Mouse (Mus musculus) thymus, postnatal 14 days (tissue): ENCODE data around the gene Rcvrn.

ENCODE experiments used
- DNase-seq: peaks from one replicate; pipeline ENCODE4 v3.0.0; 2021

Gene Rcvrn

DNA sequence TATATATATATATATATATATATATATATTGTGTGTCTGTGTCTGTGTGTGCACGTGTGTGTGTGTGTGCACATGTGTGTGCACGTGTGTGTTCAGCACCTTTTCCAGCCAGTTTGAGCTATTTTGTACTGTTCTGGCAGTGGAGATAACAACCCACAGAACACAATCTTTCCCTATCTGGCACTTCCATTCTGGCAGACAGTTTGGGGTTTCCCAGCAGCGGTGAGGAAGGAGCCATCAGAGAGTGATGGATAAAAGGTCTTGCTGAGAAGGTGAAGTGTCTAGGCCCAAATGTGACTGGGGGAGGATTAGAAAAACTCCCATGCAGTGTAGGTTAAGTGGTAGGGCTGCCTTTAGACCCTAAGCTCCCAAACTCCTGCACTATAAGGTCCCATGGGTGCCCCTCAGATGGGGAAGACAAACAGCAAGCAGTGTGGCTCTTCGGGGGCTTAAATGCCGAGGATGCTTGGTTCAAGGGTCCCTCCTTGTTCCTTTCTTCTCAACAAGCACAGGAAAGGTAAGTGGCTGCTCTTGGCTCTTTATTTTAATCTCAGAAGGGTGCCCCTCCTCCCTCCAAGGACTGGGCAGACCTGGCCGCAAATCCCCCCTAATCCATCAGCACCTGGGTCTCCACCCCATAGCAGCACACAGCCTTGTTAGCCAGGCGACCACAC is at the start of gene Rcvrn:
Gene Rcvrn (plus strand): TSS at position 624 of the 674 bp plus-strand sequence.
- no peak for DNase-seq

DNA sequence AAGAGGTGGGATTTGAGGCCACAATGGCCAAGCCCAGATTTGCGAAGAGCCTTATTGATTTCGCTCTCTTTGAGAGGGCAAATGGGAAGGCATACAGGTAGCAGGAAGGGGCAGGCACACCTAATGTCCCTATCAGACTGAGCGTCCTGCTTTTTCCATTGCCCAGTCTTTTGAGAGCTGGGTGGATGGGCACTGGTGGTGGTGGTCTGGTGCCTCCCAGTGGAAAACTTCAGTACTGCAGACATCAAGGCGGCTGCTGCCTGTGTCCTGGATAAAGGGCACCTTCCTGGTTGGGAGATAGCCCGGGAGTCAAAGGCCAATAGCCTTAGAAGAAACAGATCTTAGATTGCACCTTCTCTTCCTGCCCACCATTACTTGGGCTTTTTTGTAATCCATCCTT is 47.4 kb upstream of the Rcvrn start:
- peak; percentile 37 for DNase-seq

DNA sequence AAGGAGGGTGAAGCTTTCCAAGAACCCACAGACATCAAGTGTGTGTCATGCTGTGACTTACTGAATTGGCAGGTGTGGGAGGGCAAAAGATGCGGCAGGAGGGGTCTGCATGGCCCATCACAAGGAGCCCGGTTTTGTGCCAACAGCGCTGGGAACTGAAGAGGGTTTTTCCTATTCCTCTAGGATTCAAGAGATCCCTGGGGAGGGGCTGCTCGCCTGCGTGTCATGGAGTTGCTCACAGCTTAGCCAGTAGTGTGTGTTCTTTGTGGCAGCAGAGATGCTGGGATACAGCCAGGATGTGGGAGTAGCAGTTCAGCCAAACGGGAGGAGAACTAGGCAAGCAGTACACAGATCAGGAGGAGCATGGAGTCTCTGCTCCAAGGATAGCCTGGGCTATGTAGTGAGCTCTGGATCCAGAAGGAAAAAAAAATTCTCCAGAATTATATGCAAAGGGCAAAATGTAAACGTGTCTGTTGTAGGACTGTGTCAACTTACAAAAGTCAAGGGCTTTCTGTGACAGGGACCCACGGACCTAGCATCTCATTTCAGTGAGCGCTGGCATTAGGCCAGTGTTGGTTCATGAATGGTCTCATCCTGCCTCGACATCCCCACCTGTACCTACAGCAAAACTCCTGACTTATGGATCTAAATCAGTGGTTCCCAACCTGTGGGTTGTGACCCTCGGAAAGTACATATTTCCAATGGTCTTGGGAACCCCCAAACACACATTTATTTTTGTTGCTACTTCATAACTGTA is 46.3 kb upstream of the Rcvrn start:
- DNase-seq = no peak

DNA sequence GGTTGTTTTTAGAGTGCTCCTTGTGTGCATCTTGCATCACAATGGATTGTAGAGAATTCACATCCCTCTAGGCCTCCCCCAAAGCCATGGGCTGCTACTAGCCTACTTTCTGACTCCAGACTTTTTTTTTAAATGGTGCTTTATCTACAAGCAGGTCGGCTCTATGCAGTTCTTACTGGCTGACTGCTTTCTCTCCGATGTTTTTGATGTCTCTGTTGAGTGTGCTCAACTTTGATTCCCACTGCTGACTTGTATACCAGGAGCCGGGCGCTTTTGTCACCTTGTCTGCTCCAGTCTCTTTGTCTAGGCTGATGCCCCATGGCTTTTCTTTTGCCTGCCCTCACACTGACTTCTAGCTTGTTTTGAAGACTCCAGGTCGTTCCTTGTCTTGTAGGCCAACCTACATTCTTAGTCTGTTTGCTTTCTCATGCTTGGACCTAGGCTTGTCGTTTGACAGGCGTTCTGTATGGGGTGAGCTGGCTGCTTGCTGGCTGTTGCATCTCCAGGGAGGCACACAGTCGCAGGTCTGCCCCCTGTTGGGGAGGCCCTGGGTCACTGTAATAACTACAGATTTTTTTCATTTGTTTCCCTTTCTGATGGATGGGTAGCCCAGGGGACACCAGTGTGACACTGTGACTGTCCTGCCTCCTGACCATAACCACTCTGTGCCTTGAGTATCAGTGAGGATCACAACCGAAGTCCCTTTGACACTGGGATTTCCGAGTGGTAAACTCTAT is 45.0 kb upstream of the Rcvrn start:
- DNase-seq = no peak

DNA sequence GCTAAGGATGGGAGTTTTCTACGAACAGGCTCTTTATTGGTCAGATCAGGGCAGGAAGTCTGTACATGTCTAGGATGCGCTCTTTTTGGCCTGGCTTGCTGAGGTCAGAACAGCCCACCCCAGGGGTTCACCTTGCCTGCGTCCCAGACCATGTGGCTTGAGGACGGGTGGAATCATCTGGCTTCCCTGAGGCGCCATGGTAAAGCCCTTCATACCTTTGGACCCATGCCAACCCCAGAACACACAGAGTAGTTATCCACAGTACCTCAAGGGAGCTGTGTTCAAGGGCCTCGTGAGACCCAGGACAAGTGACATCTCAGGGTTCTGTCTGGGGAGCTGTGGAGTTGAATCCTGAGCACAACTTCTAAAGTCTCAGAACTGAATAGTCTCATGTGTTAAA is 43.4 kb upstream of the Rcvrn start:
- no peak for DNase-seq

DNA sequence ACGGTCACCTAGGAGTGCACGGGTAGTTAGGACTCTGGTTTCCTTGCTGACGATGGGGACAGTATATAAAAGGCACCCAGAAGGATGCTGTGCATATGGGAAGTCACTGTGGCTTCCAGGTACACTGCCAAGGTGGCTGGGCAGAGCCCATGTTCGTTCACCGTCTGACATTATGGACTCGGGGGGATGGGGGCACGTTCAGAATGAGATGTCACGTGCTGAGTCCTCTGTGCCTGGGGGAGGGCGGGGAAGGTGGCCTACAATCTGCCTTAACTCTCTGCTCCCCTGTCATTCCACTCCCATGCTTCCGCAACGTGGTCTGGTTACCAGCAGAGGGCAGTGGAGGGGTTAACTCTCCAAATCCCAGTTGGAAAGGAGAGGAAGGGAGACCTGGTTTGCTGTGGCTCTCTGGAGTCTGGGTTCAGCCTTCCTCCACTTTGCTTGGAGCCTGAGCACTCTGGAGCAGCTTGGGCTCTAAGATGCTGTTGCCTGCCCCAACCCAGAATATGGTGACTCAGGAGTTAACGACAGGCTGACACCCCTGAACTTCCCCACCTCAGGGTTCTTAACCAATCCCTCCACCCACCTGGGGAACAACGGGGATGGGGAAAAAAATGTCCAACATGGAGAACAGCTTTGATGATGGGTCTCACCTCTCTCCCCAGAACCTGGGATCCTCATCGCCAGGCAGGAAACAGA is 42.8 kb upstream of the Rcvrn start:
- peak; percentile 16 for DNase-seq

DNA sequence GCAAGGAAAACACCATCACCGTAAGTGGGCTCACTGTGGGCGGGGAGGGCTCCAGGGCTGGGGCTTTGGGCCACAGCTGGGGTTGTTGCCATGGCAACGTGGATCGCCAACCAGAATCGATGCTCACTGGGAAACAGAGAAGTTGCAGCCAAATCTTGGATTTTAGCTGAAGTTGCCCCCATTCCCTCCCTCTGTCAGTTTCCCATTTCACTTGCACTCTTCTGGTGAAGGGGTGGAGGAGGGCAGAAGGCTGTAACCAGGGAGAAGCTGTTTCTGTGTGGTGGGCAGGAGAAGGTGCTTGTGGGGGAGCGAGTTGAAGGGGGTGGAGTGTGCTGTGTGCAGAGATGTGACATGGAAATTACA is 42.3 kb upstream of the Rcvrn start:
- no peak for DNase-seq

DNA sequence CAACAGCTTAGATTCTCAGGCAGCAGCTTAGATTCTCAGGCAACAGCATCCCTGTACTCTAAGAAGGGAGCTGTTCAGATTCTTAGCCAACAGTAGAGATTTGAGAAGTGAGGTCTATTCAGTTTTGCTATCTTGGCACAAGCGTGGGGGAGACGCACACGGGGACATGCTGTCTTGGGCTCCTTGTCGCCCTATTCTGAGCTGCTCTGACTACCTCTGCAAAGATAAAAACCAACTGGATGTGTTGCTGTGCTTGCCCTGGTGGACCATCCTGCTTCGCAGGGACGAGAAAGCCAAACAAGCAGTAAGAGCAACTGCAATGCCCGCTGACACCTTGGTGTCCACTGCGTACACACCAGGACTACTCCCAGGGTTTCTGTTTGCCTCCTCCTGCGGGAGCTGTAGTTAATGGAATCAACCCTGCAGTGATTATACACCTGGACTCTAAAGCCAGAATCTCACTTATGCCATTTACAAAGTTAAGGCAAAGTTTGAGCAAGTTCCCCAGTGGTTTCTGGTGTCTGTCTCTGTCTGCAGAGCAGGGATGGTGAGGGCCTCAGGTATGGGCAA is 41.5 kb upstream of the Rcvrn start:
- no peak for DNase-seq

DNA sequence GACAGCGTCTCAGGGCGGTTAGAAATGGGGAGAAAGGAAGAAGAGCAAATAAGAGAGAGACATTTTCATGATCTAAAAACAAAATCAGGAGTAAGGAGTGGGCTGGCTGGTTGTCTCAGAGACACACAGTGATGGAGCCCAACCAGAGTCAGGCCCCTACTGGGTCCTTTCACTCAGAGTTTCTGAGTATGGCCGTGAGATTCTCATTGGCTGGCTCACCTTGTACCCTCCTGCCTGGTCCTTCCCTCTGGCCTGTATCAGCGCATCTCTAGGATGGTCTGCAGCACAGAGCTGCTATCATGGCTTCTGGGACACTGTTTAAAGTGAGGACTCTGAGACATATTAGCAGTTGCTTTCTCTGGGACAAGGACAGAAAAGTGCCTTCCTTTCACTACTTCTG is 40.6 kb upstream of the Rcvrn start:
- DNase-seq = no peak

DNA sequence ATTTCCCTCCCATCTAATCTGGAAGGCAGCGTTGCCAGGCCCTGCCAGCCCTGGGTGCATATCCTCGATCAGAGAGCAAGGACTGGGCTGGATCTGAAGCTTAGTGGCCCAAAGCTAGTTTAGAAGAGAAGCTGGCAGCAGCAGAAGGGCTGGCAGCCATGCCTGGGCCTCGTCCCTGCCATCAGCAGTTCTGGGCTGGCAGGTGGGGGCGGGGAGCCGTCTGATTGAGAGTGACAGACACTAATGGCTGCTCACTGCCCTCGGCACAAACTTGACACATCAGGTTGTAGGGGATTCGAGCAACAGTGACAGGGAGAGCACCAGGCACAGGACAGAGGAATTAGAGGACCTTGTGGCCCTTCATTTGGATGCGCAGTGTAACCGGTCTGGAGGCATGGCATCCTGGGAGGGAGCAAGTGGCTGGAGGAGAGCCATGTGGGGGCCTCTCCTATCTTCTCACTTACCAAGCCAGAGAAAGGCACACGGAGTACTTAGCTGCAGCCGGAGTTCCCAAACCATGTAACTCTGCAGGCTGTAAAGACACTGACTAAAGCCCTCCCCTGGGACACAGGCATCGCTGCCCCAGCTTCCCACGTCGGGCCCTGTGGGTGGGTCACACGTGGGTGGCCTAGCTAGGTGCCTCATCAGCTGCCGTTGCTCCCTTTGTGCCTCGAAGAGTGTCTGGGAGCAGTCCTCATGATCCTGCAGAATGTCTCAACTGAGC is 39.7 kb upstream of the Rcvrn start:
- no peak for DNase-seq

DNA sequence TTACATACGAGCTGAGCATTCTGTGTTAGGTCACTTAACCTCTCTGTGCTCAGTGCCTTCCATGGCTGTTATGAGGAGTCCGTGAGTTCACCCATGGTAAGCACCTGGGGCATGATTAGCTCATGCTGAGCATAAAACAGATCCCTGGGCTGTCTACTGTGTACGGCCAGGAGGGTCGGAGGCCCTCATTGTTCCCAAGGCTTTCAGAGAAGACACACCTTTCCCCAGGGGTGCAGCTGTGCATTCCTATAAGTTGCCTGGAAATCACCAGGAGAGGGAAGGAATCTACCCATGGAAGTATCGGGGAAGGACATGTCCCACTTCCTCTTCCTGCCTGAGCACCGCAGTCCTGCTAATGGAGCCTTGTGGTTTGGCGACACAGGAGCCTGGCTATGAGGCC is 38.8 kb upstream of the Rcvrn start:
- no peak for DNase-seq

DNA sequence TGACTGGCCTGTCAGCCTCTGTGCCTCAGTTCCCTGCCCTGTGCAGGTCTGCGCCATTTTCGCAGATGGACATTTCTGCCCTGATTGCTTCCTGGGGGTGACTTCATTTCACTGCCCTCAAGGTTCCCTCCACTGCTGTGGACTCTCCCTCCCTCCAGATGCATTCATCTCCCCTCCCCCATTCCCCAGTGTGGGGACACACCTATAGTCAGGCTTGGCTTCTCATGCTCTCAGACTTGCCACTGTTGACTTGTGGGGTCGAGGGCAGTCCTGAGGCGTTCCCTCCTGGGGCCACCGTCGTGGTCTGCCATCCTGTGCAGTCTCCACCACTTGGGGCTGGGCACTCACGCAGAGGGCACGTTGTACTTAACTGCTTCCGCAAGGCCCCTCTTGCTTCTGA is 38.3 kb upstream of the Rcvrn start:
- no peak for DNase-seq

DNA sequence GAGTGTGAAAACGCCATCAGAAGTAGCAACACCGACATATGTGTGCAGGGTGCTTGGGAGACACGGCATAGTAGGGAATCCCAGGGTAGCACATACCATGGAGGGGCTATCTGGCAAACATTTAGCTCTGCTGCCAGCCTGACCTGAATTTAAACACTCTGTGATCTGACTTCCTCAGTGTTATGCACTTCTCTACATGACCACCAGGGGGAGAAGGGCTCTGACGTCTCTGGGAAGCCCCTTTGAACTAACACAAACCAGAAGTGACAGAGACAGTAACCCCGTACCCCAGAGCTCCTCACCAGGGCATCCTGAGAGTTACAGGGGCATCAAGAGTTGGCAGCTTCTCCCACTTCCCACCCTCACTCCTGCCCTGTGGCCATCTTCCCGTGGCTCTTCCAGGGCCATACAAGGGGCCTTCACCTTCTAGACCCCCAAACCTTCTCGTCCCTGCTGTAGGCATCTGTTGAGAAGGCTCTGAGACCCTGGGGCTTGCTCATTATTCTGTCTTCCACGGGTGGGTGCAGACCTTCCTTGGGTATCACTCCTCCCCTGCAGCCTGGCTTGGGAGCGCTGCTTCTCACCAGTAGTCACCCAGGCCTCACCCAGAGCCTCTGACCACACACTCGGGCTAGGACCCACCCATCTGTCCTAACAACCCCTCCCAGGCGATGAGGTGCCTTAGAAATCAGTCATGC is 37.3 kb upstream of the Rcvrn start:
- peak; percentile 59 for DNase-seq

DNA sequence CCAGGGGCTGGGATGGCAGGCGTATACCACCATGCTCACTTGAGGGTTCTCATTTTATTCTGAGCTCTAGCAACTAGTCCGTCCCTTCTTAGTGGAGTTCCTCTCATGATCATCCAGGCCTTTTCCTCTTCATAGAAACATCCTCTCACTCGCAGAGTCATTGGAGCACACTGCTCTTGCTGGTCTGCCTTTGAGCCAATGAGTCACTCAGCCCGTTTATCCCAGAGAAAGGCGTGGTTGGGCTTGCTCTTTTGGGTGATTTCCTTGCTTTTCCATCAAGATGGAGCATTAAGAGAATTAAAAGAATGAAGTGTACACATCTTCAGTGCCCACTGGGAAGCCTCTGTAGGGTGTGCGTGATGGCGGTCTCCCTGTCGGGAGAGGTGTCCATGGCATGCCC is 33.7 kb upstream of the Rcvrn start:
- DNase-seq = no peak

DNA sequence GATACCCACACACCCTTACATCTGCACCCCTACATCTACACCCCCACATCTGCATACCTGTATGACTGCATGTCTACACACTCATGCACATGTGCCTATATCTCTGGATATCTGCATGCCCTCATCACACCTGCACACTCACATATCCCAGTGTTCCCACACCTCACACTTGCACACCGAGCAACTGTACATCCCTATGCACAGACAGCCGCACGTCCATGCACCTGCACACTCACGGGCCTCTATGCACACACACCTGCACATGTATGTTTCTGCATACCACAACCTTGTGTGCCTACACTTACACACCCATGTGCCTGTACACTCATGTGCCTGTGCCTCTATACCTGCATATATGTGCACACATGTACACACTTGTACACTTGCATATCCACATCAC is 31.7 kb upstream of the Rcvrn start:
- no peak for DNase-seq

DNA sequence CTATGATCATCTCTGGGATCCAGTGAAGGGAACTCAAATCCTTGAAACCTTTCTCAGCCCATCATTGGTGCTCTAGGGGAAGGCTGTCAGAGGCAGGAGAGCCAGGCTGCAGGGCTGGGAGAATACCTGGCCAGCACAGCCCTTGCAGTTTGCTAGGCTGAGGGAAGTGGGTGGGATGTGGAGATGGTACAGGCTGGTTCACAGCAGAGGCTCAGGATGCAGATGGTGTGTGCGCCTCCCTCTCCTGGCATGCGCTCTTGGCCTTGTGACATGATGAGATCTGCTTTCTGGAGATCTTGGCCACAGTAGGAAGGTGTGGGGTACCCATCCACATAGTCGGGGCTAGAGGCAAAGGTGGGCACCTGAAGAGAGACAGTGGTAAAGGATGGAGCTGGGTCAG is 30.9 kb upstream of the Rcvrn start:
- no peak for DNase-seq

DNA sequence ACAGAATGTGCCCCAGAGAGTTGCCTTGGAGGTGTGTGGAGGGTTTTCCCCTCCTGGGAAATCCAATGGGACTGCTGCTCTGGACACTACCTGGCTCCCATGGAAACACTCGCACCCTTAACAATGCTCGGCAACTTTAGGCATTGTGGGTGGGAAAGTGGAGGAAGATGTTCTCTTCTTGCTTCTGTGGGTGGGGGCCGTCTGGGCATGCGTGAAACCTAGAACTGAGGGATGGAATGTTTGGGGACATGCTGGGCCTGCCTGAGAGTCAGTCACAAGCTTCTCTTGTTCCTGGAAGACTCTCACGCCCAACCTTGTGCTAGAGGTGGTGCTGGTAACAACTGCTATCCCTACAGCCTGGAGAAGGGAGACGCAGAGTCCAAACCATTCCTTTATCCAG is 30.2 kb upstream of the Rcvrn start:
- no peak for DNase-seq

DNA sequence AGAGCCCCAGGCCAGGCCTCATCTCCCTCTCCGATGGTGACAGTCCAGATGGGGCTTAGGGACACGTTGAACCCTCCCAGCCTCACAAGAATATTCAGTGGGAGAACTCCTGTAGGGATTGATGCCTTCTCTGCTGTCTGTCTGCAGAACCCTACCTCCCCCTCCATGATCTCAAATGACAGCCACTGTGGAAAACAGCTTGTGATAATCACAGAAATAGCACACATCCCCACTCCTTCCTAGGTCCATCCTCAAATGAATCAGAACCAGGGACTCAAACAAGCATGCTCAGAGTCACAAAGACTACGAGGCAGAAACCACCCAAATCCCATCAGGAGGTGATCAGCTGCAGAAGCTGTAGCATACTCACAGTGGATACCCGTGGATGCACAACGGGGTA is 29.0 kb upstream of the Rcvrn start:
- DNase-seq = no peak

DNA sequence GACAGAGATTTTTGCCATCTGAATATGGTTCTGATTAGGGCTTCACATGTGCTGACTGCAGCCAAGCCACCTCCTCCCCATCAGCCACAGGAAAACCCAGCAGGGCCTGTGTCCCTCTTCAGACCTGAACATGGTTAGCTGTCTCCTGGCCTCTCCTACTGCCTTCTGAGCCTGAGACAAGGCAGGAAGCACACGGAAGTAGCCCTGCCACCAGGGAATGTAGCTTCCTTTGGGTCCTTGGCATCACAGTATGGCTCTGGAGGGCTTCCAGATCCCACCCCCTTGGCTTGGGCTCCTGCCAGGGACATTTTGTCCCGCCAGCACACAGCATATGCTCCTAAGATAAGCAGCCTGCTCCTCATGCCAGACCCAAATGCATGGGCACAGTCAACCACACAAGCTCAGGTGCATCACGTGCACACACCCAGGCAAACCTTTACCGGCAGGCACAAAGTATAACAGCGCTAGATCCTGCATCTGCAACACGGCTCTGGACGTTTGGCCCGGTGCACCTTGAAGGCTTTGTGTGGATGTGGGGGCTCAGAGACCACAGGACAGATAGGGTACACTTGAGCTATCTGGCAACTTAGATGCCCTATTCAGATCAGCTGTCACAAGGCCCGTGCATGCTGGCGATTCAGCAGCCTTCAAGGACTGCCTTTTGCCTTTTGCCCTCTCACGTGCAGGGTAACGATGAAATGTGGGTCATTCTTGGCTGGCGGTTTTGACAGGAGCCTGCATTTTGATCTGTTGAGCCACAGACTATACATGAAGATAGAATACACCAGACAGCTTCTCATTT is 27.4 kb upstream of the Rcvrn start:
- DNase-seq = no peak

DNA sequence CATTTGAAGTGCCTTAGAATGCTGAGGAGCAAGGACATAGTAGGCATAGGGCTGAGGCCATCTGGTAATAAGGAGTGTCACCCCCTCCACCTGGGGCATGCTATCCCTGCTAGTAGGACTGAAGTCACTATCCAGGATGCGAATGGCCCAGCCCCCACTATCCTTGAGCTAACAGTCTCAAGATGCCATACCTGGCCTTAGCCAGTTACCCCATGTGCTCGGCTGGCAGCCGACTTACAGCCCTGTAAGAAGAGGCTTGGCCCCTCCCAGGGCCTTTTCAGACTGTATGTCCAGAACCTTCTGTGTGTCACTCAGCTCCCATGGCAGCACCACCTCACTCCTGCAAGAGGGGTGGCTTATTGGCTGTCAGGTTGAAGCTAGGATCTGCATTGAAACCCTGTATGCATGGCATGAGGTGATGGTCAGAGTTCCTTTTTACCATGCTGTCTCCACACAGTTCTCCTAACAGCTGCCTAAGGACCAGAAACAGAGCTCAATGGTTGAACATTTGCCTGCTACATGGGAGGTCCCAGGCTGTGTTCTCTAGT is 26.6 kb upstream of the Rcvrn start:
- DNase-seq = no peak

DNA sequence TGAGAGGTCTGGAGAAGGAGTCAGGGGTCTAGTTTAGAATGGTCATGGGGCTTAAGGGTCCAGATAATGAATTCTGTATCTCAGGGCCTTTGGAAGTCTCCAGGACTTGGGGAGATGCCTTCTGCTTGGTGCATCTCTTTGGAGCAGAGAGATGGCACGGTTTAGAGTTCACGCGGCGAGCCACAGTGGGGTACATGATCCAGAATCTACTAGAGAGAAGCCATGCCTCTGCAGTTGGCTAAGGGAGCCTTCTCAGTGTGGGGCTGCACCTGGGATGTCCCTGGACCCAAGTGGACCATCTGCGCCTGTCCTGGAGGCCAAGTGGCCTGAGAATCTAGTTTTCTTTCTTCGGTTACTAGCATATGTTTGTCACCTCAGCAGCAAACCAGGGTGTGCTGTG is 25.1 kb upstream of the Rcvrn start:
- DNase-seq = no peak
